Mouse (Mus musculus) cerebellum, adult 11 months (tissue): Measurements from ENCODE around the gene Pola2.

Source experiments
- DNase-seq: peaks from one replicate; pipeline ENCODE4 v3.0.0; 2022

The Pola2 gene

DNA sequence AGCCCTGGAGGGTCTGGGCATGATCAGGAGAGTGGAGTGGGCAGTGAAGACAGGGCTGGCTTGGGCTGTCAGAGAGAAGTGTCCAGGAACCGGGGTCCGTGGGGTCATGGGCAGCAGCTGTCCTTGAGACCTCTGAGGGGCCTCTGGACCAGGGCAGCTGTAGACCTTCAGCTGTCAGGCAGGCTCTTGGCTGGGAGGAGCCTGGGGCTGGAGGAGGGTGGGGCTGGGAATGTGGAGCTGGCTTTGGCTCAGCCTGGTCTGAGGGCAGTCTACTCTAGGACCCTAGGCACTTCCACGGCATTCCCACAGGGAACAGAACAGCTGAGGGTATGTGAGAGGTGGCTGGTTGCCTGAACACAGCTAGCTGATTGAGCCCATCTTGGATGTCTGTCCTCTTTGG is 28.7 kb downstream of the Pola2 start:
- no peak for DNase-seq

- DNase-seq, result no peak
Measured at GRCm38 (mm10) chr19:5929634-5930596, 34.1 kb downstream of the Pola2 start.

- no peak for DNase-seq
Measured at GRCm38 (mm10) chr19:5928546-5928945, 35.5 kb downstream of the Pola2 start.

DNA sequence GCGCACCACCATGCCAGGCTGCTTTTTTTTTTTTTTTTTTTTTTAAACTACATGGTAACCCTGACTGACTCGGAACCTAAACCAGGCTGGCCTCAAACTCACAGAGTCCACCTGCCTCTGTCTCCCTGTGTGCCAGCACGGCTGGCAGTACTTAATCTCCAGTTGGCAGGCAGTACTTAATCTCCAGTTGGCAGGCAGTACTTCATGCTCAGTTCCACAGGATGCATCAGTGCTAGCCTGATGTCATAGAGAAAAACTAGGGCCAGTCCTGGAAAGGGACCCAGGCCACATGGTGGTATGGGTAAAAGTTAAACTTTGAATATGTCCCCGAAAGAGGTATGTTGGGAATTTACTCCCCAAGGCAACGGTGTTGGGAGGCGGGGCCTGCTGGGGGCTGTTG is 35.9 kb downstream of the Pola2 start:
- DNase-seq, result no peak

- no peak for DNase-seq
Measured at GRCm38 (mm10) chr19:5927532-5927931, 36.5 kb downstream of the Pola2 start.

DNA sequence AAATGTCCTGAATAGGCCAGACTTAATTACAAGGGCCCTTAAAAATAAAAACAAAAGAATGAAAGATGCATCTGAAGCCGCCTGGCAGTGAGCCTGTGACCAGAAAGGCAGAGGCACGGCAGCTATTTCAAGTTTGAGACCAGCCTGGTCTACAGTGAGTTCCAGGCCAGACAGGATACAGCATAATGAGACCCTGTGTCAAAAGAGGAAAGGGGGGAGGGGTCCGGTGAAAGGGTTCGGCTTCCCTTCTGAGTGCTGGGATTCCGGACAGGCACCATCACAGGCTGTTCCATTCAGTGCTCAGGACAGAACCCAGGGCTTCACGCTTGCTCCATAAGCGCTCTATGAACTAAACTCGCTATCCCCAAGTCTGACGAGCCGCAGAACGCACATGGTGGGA is 37.0 kb downstream of the Pola2 start:
- DNase-seq, result no peak

DNA sequence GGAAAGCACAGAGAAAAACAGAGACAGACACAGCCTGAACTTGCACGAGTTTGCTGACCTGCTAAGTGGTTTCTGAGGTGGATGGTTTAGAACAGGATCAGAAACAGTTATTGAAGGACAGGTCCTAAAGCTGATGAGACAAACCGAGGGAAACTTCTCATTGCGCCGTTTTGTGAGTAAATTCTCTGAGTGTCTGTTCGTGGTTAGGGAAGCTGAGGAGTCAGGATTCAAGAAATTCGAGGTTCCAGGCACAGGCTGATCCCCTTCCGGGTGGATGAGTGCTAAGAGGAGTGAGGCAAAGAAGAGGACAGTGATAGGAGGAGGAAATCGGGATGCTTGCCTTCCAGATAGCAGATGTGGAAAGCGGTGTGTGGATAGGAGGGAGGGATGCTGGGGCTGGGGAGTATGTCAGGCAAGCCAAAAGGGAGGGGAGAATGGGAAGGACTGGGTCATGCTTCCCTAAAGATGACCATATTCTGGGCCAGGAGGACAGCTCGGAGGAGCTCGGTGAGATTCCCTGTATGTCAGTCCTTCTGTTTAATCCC is 38.6 kb downstream of the Pola2 start:
- DNase-seq, result no peak

- peak; percentile 94 for DNase-seq
Measured at GRCm38 (mm10) chr19:5924713-5925093, 39.3 kb downstream of the Pola2 start, which contains the start of gene Cdc42ep2. Gene Cdc42ep2, minus strand, starts transcription at chr19:5924816.

DNA sequence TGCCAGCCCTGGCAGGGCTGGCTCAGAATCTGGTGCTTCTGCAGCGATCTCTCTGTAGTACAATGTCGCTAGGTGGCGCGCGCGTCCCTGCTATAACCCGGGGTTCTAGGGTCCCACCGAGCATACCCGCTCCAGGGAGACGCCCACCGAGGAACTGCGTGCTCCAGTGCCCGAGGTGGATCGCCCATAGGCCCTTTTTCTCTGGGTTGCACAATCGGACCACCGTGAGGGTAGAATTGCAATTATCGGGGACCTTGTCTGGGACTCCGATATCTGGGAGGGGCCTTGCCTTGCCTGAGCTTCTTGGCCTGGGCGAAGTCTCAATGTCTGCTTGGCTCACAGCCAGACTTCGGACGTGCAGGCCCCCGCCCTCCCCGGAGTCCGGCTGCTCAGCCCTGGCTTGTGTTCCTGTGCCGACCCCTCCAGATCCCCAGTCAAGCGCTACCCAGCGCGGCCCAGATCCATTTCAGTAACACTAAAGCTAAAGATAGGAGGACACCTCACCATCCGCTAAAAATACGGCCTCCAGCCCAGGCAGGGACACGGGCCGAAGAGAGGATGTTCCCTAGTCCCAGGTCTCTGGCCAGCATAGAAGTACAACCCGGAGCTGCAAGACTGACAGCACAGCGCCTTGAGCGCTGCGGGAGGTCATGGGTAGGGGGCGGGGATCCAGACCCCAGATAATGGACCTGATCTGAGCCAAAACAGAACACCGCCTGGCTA is 39.9 kb downstream of the Pola2 start:
- peak; percentile 85 for DNase-seq

DNA sequence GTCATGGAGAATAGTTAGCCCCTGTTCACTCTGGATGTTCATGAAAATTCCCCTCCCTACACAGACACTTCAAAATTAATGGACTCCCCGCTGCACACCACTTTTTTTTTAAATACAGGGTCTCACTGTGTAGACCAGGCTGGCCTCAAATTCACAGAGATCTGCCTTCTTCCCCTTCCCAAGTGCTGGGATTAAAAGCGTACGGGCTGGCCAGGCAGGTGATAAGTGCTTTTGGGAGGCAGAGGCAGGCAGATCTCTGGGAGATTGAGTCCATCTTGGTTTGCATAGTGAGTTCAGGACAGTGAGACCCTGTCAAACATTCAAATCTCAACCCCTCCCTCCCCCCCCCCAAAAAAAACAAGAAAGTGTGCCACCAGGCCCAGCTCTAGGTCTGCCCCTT is 41.0 kb downstream of the Pola2 start:
- DNase-seq, result no peak

DNA sequence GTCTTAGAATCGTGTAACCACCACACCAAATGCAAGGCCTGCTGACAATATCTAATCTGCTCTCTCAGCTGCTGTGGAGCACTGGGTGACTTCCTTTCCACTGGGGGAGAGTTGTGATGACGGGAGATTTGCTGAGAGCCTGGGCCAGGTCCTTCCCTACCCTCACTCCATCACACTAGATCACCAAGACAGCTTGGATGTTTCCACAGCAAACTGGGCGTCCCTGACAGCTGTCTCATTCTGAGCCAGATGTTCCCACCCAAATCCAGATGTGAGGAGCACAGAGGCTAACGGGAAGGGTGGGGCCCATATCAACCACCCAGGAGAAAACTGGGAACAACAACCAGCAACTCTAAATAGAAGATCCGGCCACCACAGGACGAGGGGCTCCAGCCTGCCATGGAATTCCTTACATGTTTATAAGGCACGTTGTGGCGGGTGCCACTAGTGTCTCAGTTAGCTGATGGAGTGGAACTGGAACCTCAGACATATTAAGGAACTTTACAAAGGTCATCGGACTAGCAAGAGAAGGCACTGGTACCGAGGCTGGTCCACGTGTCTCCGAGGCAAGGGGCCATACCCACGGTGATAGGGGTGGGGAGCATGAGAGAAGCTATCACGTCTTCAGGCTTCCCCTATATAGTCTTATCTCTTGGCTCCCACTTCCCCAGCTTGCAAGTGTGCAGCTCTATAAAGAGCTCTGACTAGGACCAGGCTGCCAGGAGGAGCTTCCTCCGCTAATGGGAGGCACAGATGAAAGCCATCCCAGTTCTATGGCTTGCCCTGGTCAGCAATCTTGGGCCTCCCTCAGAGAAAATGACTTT is 41.7 kb downstream of the Pola2 start:
- no peak for DNase-seq

- no peak for DNase-seq
Measured at GRCm38 (mm10) chr19:5921715-5922114, 42.3 kb downstream of the Pola2 start.

GRCm38 (mm10) chr19:5913007-5913719 is 50.8 kb downstream of the Pola2 start, which contains the start of gene Dpf2:
Gene Dpf2, minus strand, starts transcription at chr19:5913010.
- DNase-seq, result no peak

DNA sequence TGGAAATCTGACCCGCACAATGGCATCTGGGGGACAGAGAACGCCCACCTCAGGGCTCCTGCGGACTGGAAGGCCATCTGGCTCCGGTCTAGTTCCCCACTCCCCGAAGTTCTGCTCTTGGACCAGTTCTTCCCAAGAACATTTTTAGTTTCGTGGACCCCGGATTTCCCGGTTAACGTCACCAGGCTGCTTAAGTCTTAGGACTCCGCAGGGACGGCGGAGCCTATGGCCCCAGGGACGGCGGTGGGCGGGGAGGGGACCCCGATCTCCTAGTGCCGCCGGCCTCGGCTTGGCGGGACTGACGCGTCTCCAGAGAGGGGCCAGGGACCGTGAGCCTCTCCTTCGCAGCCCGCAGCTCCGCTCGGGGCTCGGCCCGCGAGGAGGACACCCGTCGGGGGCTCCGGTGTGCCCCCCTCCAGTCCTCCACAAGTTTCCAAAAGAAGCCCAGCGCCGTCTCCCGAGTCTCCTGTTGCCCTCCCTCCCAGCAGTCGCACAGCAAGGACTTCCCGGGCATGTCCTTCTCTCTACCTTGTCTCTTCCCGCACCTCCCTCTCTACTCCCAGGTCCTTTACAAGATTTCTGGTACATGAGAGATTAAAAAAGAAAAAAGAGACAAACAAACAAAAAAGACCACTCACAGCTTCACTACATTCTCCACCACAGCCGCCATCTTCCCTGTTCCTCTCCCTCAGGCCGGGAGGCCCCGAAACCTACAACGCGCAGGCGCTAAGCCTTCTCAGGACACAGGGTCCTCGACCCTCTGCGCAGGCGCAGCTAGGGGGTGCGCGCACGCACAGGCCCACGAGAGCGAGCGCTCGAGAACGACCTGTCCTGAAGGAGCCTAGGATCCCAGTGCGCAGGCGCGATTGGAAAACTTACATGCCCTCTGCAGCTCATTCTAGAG is 51.6 kb downstream of the Pola2 start:
- DNase-seq, result peak; percentile 99

DNA sequence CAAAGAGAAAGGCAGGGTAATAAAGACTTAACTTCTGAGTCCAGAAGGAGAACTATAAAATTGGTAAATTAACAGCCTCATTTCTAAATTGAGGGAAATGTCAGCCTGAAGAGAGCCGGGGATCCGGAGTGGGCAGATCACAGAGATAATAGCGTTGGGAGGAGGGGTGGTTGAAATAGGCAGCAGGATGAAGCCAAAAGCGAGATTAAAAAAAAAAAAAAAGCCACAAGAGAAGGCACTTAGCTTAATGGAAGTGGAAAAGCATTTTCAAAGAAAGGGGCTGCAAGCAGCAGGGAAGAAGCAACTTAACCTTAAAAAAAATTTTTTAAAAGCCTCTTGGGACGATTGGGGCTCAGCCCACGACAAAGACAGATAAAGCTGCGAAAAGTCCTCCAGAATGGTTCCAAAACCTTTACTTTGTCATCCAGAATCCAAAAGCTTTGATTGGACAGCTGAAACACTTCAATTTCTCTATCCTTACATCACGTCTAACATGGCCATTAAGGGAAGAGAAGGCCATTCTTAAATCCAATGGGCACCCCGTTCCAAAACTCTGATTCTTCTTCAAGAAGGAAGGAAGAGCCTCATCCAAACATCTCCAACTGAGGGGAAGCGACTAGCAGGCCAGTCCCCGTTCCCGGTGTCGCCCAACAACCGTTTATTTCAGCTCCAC is 52.4 kb downstream of the Pola2 start:
- DNase-seq, result no peak

GRCm38 (mm10) chr19:5910221-5910620 is 53.8 kb downstream of the Pola2 start:
- no peak for DNase-seq

GRCm38 (mm10) chr19:5907275-5907674 is 56.7 kb downstream of the Pola2 start:
- no peak for DNase-seq

GRCm38 (mm10) chr19:5894002-5894678 is 69.9 kb downstream of the Pola2 start, which contains the start of gene Tigd3:
Gene Tigd3, minus strand, starts transcription at chr19:5894149.
- DNase-seq, result peak; percentile 95

- DNase-seq, result no peak
Measured at GRCm38 (mm10) chr19:5893282-5894001, 70.6 kb downstream of the Pola2 start.
